Mouse (Mus musculus) frontal cortex, adult (tissue): Measurements from ENCODE around the gene Ssh3.
"Not testable (repeated sequence)": the region's sequence is repeated elsewhere in the genome, so short reads cannot be mapped to it uniquely, and the experiment has no call there.

Experiments used
- ATAC-seq: cut with Nextera tagmentation; 2 replicates; pipeline ENCODE4 v1.9.2; 2017; ENCODE audit warnings: mild to moderate bottlenecking, moderate library complexity, mixed read lengths; ENCODE audit not compliant: low TSS enrichment

Gene Ssh3

GRCm38 (mm10) chr19:4296611-4297010, 27.6 kb upstream of the Ssh3 start:
- no peak for ATAC-seq

DNA sequence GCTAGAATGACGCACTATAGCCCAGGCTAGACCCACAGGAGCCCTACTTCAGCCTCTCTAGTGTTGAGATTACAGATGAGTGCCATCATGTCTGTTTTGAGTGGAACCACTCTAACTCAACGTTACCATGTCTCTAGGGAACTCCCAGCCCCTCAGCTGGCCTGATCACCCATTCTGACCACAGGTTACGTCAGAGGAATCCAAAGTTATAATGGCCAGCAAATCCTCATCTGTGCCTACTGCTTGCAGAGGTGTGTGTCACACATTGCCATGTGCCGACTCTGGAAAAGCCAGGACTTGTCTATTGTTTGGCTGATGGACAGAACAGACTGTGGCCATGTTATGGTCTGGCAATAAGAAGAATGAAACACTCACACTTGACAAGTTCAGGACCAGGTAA, 26.4 kb upstream of the Ssh3 start:
- no peak for ATAC-seq

DNA sequence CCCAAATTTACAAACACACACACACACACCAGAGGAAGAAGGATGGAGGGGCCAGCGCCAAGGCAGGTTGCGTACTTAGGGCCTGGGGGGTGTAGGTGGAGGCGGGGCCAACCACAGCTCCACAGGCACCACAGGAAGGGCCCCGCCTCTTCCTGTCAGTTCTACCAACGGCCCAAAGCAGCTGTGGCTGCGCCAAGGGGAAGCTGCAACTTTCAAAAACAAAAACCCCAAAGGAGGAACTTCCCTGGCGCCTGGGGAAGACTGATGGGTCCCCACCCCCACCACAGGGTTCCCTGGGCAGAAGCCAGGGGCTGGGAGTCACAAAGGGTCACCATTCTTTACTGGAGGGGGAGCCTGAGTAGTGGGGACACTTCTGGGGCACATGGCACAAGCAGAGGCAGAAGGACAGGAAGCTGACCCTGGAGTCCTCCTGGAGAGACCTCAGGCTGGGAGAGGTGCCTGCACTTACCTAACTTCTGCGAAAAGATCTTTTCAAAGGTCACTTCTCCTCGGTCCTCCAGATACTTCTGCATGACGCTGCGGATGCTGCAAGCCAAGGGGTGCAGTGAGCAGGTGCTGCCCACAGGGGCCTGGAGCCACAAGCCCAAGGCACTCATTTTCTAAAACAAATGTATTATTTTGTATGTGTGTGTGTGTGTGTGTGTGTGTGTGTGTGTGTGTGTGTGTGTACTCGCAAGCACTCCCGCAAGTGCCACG, 25.6 kb upstream of the Ssh3 start:
- ATAC-seq: no peak

- no peak for ATAC-seq
These were observed 22.2 kb upstream of the Ssh3 start for GRCm38 (mm10) chr19:4291161-4291560.

DNA sequence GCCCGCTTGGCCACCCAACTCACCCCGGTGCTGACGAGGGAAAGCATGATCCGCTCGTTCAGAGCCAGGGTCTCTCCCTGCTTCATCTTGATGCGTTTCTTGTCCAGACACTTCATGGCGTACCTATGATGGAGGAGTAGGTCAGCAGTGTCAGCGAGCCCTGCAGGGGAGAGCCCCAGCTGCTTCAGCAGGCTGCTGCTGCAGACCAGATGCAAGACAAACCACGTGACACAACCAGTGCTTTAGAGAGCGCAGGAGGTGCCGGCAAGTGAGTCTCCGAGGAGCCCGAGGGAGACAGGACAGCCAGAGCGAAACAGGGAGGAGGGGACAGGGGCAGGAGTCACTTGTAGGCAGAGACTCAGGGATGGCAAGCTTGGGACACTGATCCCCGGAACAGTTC, 21.8 kb upstream of the Ssh3 start:
- ATAC-seq: no peak

- no peak for ATAC-seq
These were observed 14.7 kb upstream of the Ssh3 start for GRCm38 (mm10) chr19:4283653-4284052.

DNA sequence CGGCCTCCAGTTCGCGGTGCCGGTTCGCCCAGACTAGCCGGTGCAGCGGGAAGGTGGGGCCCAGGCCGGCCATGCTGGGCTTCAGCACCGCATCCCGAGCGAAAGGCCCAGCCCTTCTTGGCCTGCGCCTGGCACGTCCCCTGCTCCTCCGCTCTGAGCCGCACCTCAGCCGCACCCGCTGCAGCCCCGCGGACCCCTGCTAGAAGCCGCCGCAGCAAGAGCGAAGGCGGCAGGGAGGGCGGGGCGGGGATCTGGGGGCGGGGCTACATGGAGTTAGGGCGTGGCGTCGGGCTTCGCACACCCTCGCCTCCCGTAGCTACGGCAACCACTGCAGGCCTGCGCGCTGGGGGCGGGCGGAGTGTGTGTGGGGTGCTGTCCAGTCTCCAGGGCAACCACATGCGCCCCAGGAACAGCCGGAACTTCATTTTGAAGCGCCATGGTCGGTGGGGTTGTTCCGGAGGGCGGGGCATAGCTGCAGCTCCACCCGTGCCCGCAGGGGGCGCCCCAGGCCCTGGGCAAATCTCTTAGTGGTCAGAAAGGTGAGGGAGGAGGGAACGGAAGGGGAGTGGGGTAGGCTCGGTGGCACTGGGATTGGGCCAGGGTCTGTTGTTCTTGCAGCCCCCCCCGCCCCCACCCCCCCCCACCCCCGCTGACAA, 14.0 kb upstream of the Ssh3 start, which contains the start of gene Ankrd13d:
Ankrd13d (minus strand) TSS at position 240 of the 656 bp plus-strand sequence.
- ATAC-seq: peak; percentile 89

- no peak for ATAC-seq
These were observed 11.4 kb upstream of the Ssh3 start for GRCm38 (mm10) chr19:4280425-4280824.

GRCm38 (mm10) chr19:4279487-4279886, 10.5 kb upstream of the Ssh3 start:
- no peak for ATAC-seq

DNA sequence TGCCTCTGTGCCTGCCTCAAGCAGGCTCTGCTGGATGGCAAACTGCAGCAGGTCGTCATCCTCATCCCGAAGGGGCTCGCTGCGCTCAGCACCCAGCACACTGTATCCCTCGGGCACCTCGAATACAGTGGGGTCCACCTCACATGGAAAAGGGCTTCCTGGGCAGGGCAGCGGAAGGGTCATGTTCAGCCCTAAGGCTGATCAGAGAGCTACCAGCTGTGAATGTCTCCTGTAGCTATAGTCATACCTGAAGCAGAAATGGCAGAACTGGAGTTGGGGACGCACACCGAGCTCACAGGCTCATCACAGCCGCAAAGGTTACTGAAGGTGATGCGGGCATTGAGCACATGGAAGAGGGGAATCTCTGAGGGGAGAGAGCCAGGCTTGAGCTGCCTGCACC, 2.0 kb upstream of the Ssh3 start:
- no peak for ATAC-seq

- ATAC-seq: no peak
These were observed 1.2 kb upstream of the Ssh3 start for GRCm38 (mm10) chr19:4270187-4270586.

DNA sequence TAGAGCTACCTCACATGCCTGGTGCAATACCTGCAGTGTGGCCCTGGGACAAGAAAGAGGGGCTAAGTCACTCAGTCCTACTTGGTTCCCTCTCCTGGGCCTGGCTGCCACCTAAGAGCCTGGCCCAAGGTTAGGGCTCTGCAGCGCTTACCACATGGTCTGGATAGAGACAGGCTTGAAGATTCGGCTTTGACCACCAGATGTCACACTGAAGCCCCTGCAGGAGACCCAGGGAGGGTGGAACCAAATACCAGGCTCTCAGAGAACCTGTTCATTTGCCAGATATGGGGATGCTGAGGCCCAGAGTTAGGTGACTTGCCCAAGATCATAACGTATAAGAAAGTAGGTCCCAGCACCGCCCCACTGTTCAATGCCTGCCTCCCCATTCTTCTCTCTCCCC, 3.0 kb downstream of the Ssh3 start:
- no peak for ATAC-seq

GRCm38 (mm10) chr19:4264171-4264780, 4.7 kb downstream of the Ssh3 start:
- no peak for ATAC-seq

DNA sequence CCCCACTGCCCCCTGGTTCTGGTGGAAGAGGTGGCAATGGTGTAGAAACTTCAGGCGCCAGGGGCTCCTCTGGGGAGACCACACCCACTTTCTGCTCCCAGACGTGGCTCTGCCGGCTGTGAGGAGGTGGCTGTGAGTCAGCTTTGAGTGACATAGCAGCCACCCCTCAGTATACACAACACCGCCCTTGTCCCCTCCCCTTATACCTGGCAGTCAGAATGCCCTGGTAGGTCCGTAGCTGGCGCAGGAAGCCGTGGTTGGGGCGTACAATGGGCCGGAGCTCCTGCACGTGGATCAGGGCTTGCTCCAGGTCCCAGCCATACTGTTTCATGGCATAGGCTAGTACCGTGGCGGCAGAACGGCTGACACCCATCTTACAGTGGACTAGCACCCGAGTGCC, 5.3 kb downstream of the Ssh3 start:
- ATAC-seq: no peak

- ATAC-seq: no peak
These were observed 6.2 kb downstream of the Ssh3 start for GRCm38 (mm10) chr19:4262756-4263155.

DNA sequence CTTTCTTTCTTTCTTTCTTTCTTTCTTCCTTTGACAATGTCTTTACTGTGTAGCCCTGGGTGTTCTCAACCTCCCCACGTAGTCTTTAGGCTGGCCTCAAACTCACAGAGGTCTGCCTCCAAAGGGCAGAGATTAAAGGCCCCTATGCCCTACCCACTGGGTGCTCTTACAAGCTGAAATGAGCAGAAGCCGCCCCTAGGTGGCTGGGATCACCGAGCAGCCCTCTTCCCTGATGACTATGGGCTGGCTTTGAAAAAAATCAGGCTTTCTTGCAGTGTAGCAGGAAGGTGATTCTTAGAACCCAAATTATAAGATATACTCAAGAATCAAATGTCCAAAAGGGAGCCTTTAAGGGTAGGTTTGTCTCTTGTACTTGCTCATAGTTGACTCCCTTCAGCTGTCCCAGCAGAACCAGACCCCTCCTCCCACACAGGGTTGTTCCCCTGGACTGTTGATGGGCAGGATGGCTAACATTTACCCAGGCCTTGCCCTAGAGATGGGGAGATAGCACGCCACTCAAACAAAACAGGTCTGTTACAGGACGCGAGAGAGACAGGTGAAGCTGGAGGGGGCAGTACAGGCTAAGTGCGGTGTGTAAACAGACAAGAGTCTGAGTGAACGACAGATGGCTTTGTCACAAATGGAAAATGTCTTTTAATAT, 7.8 kb downstream of the Ssh3 start:
- ATAC-seq: no peak

DNA sequence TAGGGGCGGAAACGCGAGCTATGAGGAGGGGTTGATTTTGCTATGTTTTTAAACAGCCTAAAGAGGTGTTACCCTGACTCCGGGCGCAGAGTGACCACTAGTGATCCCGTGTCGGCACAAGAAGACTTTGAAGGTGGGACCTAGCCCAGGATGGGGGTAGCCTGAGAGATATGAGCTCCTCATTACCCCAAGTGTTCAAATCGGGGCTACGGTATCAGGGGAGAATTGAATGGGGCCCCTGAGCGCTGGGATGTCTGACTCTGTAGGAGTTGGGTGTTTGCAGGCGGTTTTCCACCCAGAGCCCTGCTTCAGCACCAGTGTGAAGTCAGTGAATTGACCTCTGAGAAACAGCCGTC, 11.1 kb downstream of the Ssh3 start:
- ATAC-seq: peak; percentile 42; the same call in 1 of the 2 replicates

- ATAC-seq: peak; percentile 92
These were observed 11.6 kb downstream of the Ssh3 start for GRCm38 (mm10) chr19:4257216-4257896.

DNA sequence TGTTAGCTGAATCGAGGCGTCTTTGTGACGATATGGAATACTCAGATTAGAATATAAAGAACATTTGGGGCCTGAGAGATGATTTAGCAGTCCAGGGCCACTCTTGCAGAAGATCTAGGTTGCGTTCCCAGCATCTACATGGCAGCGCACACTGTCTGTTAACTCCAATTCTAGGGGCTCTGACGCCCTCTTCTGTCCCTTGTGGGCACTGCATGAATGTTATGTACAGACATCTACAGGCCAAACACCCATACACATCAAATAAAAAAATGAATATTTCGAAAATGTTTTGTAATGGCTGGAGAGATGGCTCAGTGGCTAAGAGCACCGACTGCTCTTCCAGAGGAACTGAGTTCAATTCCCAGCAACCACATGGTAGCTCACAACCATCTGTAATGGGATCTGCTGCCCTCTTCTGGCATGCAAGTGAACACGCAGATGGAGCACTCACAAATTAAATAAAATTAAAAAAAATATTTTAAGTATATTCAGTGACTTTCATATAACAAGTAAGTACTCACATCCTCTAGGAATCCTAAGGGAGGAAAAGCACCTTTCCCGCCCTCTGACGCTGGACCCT, 13.3 kb downstream of the Ssh3 start:
- ATAC-seq: no peak

DNA sequence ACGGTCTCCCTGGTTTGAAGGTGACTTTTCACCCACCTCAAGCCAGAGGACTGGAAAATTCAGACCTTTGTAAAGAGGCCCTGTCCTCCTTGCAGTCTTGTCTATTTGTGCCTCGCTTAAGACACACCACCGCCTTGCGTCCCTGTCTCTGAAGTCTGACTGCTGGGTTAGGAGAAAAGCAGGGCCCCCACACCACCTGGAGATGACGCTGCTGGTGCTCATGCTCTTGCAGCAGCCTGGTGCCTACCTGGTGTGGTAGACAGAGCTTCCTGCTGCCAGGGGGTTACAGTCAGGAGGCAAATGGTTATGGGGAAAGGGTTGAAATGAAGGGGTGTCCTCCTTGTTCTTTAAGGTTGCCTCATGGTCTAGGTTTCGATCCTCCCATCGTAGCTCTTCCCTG, 14.8 kb downstream of the Ssh3 start:
- no peak for ATAC-seq

- not testable (repeated sequence) for ATAC-seq
These were observed 20.3 kb downstream of the Ssh3 start for GRCm38 (mm10) chr19:4248683-4249082.

DNA sequence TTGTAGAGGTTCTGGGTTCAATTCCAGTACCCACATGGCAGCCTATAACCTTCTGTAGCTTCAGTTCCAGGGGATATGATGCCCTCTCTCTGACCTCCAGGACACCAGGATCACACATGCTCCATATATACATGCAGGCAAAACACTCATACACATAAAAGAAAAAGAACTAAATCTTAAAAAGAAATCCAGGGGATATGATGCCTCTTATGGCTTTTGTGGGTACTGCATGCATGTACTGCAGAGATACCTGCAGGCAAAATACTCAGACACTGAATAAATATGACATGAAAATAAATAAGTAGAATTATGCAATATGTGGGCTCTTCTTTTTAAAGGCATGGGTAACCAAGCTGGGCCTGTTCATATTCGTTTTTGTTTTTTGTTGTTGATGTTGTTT, 22.0 kb downstream of the Ssh3 start:
- no peak for ATAC-seq
